Mouse (Mus musculus) hindbrain, embryonic 16.5 days (tissue): ENCODE data around the gene Hip1r. TPM values are rescaled to one million over a fixed set of nuclear protein-coding genes. Genes with fewer than 3 reads are reported as not detected.
A peak's percentile ranks its signal among the peaks of the same experiment; 100 is the strongest.
"Not testable (repeated sequence)": the region's sequence is repeated elsewhere in the genome, so short reads cannot be mapped to it uniquely, and the experiment has no call there.

Source experiments
- ATAC-seq: fragments of 200-750 bp; cut with Nextera tagmentation; 2 replicates; pipeline ENCODE4 v1.8.0; 2017; ENCODE audit warnings: moderate TSS enrichment, moderate library complexity
- H3K27ac ChIP-seq: fragments of 300-500 bp; sonication (generic); 2 replicates; pipeline ENCODE4 v1.5.1; 2014; ENCODE audit warnings: low read depth, mild to moderate bottlenecking, control low read depth, low read length, moderate library complexity
- H3K27me3 ChIP-seq: fragments of 300-500 bp; sonication (generic); replicated peaks from 2 replicates; pipeline ENCODE4 v1.6.1; 2014; ENCODE audit warnings: low read length; ENCODE audit not compliant: control insufficient read depth, insufficient read depth
- H3K36me3 ChIP-seq: fragments of 300-500 bp; sonication (generic); 2 replicates; pipeline ENCODE4 v1.6.1; 2014; ENCODE audit warnings: mild to moderate bottlenecking, low read length, moderate library complexity, mixed read lengths; ENCODE audit not compliant: control insufficient read depth, insufficient read depth
- H3K4me1 ChIP-seq: fragments of 300-500 bp; sonication (generic); 2 replicates; pipeline ENCODE4 v1.6.1; 2014; ENCODE audit warnings: low read depth, low read length; ENCODE audit not compliant: control insufficient read depth, insufficient read depth
- H3K4me2 ChIP-seq: fragments of 300-500 bp; sonication (generic); 2 replicates; pipeline ENCODE4 v1.6.1; 2014; ENCODE audit warnings: mild to moderate bottlenecking, low read length, control low read depth, moderate library complexity
- H3K4me3 ChIP-seq: fragments of 300-500 bp; sonication (generic); 2 replicates; pipeline ENCODE4 v1.5.1; 2014; ENCODE audit warnings: mild to moderate bottlenecking, low read length, control low read depth, moderate library complexity
- H3K9ac ChIP-seq: fragments of 300-500 bp; sonication (generic); 2 replicates; pipeline ENCODE4 v1.6.1; 2014; ENCODE audit warnings: low read depth, mild to moderate bottlenecking, control low read depth, low read length, moderate library complexity
- H3K9me3 ChIP-seq: fragments of 300-500 bp; sonication (generic); 2 replicates; pipeline ENCODE4 v1.6.1; 2014; ENCODE audit warnings: mild to moderate bottlenecking, low read length, moderate library complexity; ENCODE audit not compliant: control insufficient read depth
- WGBS: fragments of 180-500 bp; shearing (Covaris S2); extraction: QIAGEN DNeasy Blood & Tissue Kit; methylation state at CpG from one replicate; pipeline ENCODE4 v1.1.7; 2014; 5-methylcytosine and 5-hydroxymethylcytosine counted together
- polyA plus RNA-seq: library from polyadenylated mRNA; unstranded; fragments of >200 nt; fragmentation: Nextera tagmentation; extraction: Ambion mirVana; gene quantifications from 2 replicates; pipeline ENCODE4 v1.2.1, GENCODE M21; 2015

The Hip1r gene
- polyA plus RNA-seq, 1 experiment from 2014 or later: 34.3 TPM

GRCm38 (mm10) chr5:124043212-124043978, 70.0 kb downstream of the Hip1r start:
- WGBS: 23% methylated on average over 10 of the region's 10 CpGs
- no peak overlapping the region for H3K9ac ChIP-seq
- no peaks in the 10 kb centered on the region for H3K9me3 ChIP-seq

DNA sequence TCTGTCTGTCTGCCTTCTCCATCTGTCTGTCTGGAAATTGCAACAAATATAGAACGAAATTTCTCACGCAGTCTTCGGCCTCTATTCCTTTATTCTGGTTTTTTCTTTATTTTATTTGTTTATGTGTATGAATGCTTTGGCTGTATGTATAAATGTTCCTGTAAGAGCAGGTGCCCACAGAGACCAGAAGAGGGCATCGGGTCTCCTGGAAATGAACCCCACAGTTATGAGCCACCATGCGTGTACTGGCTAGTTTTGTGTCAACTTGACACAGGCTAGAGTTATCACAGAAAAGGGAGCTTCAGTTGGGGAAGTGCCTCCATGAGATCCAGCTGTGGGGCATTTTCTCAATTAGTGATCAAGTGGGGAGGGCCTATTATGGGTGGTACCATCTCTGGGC, 70.6 kb downstream of the Hip1r start:
- 49% methylated on average over 5 of the region's 5 CpGs for WGBS
- no peaks in the 10 kb centered on the region for H3K36me3 ChIP-seq
- no peak overlapping the region for H3K9ac ChIP-seq
- no peaks in the 10 kb centered on the region for H3K9me3 ChIP-seq
- ATAC-seq: peak; percentile 45; the same call in 1 of the 2 replicates
- peak overlapping the region; percentile 36 for H3K27ac ChIP-seq
- H3K4me1 ChIP-seq: peaks cover 3% of the 10 kb centered on the region; the same call in 1 of the 2 replicates
- no peak overlapping the region for H3K4me3 ChIP-seq
- H3K4me2 ChIP-seq: no peak overlapping the region
- no peaks in the 10 kb centered on the region for H3K27me3 ChIP-seq

More at GRCm38 (mm10) chr5:124043212-124043978, 70.0 kb downstream of the Hip1r start:
- Histone ChIP-seq H3K27ac (peak overlapping the region; percentile 36), H3K4me2 (no peak overlapping the region), H3K36me3 (no peaks in the 10 kb centered on the region), H3K4me3 (no peak overlapping the region), H3K4me1 (peaks cover 3% of the 10 kb centered on the region; the same call in 1 of the 2 replicates), H3K27me3 (no peaks in the 10 kb centered on the region)
- peak; percentile 94 for ATAC-seq

- peaks cover 9% of the 10 kb centered on the region for H3K4me1 ChIP-seq
- H3K4me2 ChIP-seq: no peak overlapping the region
- no peaks in the 10 kb centered on the region for H3K9me3 ChIP-seq
- ATAC-seq: peak; percentile 60
- H3K27ac ChIP-seq: peak overlapping the region; percentile 79
- peak overlapping the region; percentile 19; the same call in 1 of the 2 replicates for H3K9ac ChIP-seq
- WGBS: 22% methylated on average over 11 of the region's 11 CpGs
- H3K27me3 ChIP-seq: no peaks in the 10 kb centered on the region
- H3K36me3 ChIP-seq: no peaks in the 10 kb centered on the region
- no peak overlapping the region for H3K4me3 ChIP-seq
Measured at GRCm38 (mm10) chr5:124045453-124046010, 72.1 kb downstream of the Hip1r start.

DNA sequence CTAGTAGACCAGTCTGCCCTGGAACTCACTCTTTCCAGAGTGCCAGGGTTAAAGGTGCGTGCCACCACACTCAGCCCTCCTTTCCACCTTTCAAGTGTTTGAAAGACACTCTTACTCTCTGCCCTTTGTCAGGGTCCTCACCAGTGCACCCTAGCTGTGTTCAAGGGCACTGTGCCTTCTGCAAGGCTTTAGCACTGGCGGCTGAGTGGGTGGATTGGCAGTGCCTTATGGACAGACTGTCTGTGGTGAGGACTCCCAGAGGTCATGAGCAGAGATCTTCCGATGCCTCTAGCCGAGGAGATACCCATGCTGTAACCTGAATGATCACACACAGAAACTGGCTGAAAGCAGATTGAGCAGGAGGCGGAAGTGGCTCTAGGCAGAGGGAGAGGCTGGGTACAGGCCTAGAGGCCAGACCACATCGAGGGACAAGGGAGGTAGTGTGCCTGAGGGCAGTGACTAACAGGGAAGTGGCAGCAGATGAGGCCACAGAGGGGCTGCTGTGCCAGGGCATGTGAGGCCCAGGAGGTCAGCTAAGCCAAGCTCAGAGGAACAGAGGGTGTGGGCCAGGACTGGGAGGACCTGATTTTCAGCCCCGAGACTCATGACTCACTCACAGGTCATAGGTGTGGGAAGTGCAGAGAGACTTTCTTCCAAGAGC, 73.4 kb downstream of the Hip1r start:
- no peaks in the 10 kb centered on the region for H3K36me3 ChIP-seq
- WGBS: 75% methylated on average over 7 of the region's 7 CpGs
- H3K9ac ChIP-seq: no peak overlapping the region
- ATAC-seq: no peak
- no peaks in the 10 kb centered on the region for H3K9me3 ChIP-seq
- H3K27ac ChIP-seq: no peak overlapping the region; the same call in 1 of the 2 replicates
- no peak overlapping the region for H3K4me2 ChIP-seq
- no peaks in the 10 kb centered on the region for H3K27me3 ChIP-seq
- peaks cover 9% of the 10 kb centered on the region for H3K4me1 ChIP-seq
- H3K4me3 ChIP-seq: no peak overlapping the region

DNA sequence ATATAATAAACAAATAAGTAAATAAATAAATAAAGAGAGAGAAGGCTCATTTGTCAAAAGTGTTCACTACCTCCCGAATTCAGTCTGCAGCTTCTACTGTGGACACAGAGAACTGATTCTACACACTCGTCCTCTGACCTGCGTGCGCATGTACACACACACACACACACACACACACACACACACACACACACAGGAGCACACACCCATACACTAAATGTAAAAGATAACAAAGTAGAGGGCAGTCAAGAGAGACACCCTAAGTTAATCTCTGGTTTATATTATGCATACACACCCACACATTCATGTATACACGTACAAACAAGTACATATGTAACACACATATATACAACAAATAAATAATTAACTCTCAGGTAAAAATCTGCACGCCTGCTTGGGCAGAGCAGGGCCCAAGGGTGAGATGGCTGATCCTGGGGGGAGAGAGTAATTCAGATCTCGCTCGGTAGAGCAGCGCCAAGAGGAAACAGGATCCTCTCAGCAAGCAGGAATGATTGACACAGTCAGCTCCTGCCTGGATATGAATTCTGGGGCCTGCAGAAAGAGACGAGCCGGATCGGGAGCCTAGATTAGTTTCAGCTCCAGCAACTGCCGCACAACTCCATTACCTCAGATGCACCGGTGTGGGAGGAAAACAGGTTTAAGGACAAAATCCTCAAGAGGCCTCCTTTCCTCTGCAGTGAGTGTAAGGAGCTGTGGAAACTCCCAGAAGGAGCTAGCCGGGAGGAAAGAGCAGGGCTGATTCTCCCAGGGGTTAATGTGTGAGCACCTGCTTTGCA, 76.0 kb downstream of the Hip1r start:
- ATAC-seq: no peak
- Histone ChIP-seq H3K36me3 (no peaks in the 10 kb centered on the region), H3K27me3 (no peaks in the 10 kb centered on the region), H3K9ac (no peak overlapping the region), H3K4me3 (no peak overlapping the region), H3K4me2 (no peak overlapping the region), H3K4me1 (peaks cover 5% of the 10 kb centered on the region), H3K27ac (peak overlapping the region; percentile 25), H3K9me3 (no peaks in the 10 kb centered on the region)
- 55% methylated on average over 15 of the region's 15 CpGs for WGBS

DNA sequence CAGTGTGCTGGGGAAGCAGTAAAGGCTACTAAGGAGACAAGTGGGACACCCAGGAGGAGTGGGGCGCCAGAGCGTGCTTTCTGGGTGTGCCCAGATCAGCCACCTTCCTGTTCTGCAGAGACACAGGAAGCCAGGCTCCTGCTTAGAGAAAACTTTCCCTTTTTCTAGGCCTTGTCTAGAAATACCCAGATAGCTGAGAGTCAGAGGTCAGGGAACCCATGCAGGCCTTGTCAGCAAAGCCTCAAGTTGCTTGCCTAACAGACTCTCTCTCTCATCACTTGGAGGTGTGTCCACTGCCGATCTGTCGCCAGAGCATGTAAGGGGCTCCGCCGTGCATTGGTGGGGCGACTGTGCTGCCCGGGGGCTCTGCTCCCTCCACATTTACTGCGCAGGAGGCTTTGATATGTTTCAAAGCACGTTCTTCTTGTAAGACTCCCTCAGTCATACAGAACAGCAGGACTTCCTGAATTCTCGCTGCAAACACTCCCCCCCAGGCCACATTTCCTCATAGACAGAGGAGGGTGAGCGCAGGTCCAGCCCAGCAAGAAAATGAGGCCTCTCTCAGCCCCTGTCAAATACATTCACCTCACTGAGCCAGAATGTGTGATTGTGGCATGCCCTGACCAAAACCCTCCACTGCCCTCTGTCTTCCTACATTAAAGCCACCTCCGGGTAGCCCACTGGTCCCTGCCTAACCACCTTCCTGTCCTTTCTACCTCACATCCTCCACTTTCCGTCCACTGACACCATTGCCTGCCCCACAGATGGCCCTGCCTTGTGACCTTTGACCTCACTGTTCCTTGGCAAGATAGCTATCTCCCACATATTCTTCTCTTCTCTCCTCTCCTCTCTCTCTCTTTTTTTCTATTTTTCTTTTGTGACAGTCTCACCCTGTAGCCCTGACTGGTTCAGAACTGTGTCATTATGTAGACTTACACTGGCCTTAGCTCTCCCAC, 76.9 kb downstream of the Hip1r start:
- H3K4me1 ChIP-seq: peaks cover 5% of the 10 kb centered on the region
- H3K4me3 ChIP-seq: no peak overlapping the region
- no peaks in the 10 kb centered on the region for H3K36me3 ChIP-seq
- ATAC-seq: no peak
- peak overlapping the region; percentile 18; the same call in 1 of the 2 replicates for H3K9ac ChIP-seq
- no peak overlapping the region for H3K4me2 ChIP-seq
- peak overlapping the region; percentile 25 for H3K27ac ChIP-seq
- no peaks in the 10 kb centered on the region for H3K9me3 ChIP-seq
- H3K27me3 ChIP-seq: no peaks in the 10 kb centered on the region
- 51% methylated on average over 14 of the region's 14 CpGs for WGBS

DNA sequence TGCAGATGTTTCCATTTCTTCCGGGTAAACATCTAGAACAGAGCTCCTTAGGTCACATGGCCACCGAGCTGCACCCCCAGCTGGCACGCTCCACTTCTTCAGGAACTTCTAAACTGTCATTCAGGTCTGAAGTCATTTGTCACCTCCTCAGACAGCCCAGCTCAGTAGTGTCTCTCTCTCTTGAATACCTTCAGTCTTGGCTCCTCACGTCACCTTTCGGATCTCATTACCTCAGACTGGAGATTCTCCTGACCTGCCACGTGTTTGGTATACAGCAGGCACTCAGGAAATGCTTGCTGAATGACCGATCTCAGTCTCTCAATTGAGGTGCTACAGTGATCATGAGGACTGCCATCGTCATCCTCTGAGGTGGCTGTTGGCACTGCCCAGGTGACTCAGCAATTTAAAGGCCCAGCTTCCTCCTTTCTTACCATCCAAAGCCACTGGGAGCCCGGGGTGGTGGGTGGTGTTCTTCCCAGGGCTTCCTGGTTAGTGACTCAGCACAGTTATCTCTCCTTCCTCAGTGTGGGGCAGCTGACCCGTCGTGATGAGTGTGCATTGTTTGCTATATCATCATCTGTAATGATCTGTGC, 78.6 kb downstream of the Hip1r start:
- 0 out of 2 replicates have a peak, but pooled peaks cover 2% of the 10 kb centered on the region for H3K9me3 ChIP-seq
- no peak overlapping the region for H3K27ac ChIP-seq
- 82% methylated on average over 11 of the region's 11 CpGs for WGBS
- no peak for ATAC-seq
- no peaks in the 10 kb centered on the region for H3K27me3 ChIP-seq
- H3K36me3 ChIP-seq: no peaks in the 10 kb centered on the region
- no peak overlapping the region for H3K9ac ChIP-seq
- no peak overlapping the region for H3K4me2 ChIP-seq
- H3K4me3 ChIP-seq: no peak overlapping the region
- peaks cover 5% of the 10 kb centered on the region for H3K4me1 ChIP-seq

DNA sequence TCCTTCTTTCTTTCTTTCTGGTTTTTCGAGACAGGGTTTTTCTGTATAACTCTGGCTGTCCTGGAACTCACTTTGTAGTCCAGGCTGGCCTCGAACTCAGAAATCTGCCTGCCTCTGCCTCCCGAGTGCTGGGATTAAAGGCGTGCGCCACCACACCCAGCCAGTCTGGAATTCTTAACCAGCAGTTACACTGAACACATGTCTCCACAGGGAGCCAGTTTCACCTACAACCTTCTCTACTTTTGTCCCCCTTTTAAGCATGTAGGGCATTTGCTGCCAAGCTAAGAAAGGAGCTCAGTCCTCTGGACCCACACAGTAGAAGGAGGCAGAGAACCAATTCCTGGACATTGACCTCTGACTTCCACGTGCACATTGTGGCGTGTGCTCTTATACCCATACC, 79.2 kb downstream of the Hip1r start:
- WGBS: 93% methylated on average over 7 of the region's 7 CpGs
- not testable (repeated sequence) for H3K27me3 ChIP-seq, H3K4me3 ChIP-seq

More for the DNA sequence above, 79.2 kb downstream of the Hip1r start:
- not testable (repeated sequence) for H3K36me3 ChIP-seq, H3K4me2 ChIP-seq, H3K9me3 ChIP-seq, H3K27ac ChIP-seq, ATAC-seq, H3K4me1 ChIP-seq, H3K9ac ChIP-seq
